Mouse (Mus musculus) hindbrain, embryonic 16.5 days (tissue): Measurements from ENCODE around the gene P4ha2. TPM values are rescaled to one million over a fixed set of nuclear protein-coding genes. Genes with fewer than 3 reads are reported as not detected.

Experiments
- ATAC-seq: fragments of 200-750 bp; cut with Nextera tagmentation; 2 replicates; pipeline ENCODE4 v1.8.0; 2017; ENCODE audit warnings: moderate TSS enrichment, moderate library complexity
- H3K27ac ChIP-seq: fragments of 300-500 bp; sonication (generic); 2 replicates; pipeline ENCODE4 v1.5.1; 2014; ENCODE audit warnings: low read depth, mild to moderate bottlenecking, control low read depth, low read length, moderate library complexity
- H3K27me3 ChIP-seq: fragments of 300-500 bp; sonication (generic); replicated peaks from 2 replicates; pipeline ENCODE4 v1.6.1; 2014; ENCODE audit warnings: low read length; ENCODE audit not compliant: control insufficient read depth, insufficient read depth
- H3K36me3 ChIP-seq: fragments of 300-500 bp; sonication (generic); 2 replicates; pipeline ENCODE4 v1.6.1; 2014; ENCODE audit warnings: mild to moderate bottlenecking, low read length, moderate library complexity, mixed read lengths; ENCODE audit not compliant: control insufficient read depth, insufficient read depth
- H3K4me1 ChIP-seq: fragments of 300-500 bp; sonication (generic); 2 replicates; pipeline ENCODE4 v1.6.1; 2014; ENCODE audit warnings: low read depth, low read length; ENCODE audit not compliant: control insufficient read depth, insufficient read depth
- H3K4me2 ChIP-seq: fragments of 300-500 bp; sonication (generic); 2 replicates; pipeline ENCODE4 v1.6.1; 2014; ENCODE audit warnings: mild to moderate bottlenecking, low read length, control low read depth, moderate library complexity
- H3K4me3 ChIP-seq: fragments of 300-500 bp; sonication (generic); 2 replicates; pipeline ENCODE4 v1.5.1; 2014; ENCODE audit warnings: mild to moderate bottlenecking, low read length, control low read depth, moderate library complexity
- H3K9ac ChIP-seq: fragments of 300-500 bp; sonication (generic); 2 replicates; pipeline ENCODE4 v1.6.1; 2014; ENCODE audit warnings: low read depth, mild to moderate bottlenecking, control low read depth, low read length, moderate library complexity
- H3K9me3 ChIP-seq: fragments of 300-500 bp; sonication (generic); 2 replicates; pipeline ENCODE4 v1.6.1; 2014; ENCODE audit warnings: mild to moderate bottlenecking, low read length, moderate library complexity; ENCODE audit not compliant: control insufficient read depth
- whole genome bisulfite sequencing: fragments of 180-500 bp; shearing (Covaris S2); extraction: QIAGEN DNeasy Blood & Tissue Kit; methylation state at CpG from one replicate; pipeline ENCODE4 v1.1.7; 2014; 5-methylcytosine and 5-hydroxymethylcytosine counted together
- polyA plus RNA-seq: library from polyadenylated mRNA; unstranded; fragments of >200 nt; fragmentation: Nextera tagmentation; extraction: Ambion mirVana; gene quantifications from 2 replicates; pipeline ENCODE4 v1.2.1, GENCODE M21; 2015

Gene P4ha2
- polyA plus RNA-seq, 1 experiment from 2014 or later, result 12.3 TPM

DNA sequence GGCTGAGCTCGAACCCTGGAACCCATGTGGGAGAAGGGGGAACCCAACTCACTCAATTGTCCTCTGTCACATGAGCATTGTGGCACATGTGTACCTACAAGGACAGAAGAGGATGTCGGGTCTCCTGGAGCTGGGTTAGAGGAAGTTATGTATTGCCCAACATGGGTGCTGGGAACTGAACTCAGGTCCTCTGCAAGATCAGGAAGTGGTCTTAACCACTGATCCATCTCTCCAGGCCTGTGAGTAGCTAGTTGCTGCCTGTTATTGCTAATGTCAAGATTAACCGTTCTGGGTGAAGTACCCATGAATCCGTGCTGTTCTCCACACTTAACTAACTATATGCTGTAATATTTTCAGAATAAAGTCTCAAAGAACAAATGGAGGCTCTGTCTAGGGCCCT, 74.3 kb downstream of the P4ha2 start:
- Histone ChIP-seq H3K4me2 (no peak overlapping the region), H3K36me3 (no peaks in the 10 kb centered on the region), H3K9ac (no peak overlapping the region), H3K27me3 (no peaks in the 10 kb centered on the region), H3K4me1 (no peaks in the 10 kb centered on the region), H3K4me3 (no peak overlapping the region), H3K27ac (no peak overlapping the region), H3K9me3 (0 out of 2 replicates have a peak, but pooled peaks cover 2% of the 10 kb centered on the region)
- no peak for ATAC-seq
- 95% methylated on average over 4 of the region's 4 CpGs for WGBS

DNA sequence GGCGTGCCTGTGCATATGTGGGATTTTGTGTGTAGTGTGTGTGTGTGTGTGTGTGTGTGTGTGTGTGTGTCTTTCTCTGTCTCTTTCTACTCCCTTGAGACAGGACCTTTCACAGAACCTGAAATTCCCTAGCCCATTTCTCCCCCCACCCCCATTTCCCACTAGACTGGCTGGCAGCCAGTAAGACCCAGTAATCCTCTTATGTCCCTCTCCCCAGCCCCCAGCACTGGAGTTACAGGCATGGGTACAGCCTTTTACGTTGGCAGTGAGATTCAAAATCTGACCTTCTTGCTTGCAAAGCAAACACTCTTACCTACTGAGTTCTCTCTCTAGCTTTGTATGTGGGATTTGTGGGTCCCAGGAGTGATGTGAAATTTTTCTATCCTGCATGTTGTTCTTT, 75.0 kb downstream of the P4ha2 start:
- no peak for ATAC-seq
- no peaks in the 10 kb centered on the region for H3K36me3 ChIP-seq
- H3K27ac ChIP-seq, result no peak overlapping the region
- H3K4me2 ChIP-seq, result no peak overlapping the region
- H3K4me1 ChIP-seq, result no peaks in the 10 kb centered on the region
- WGBS, result 66% methylated on average over 2 of the region's 2 CpGs
- no peak overlapping the region for H3K9ac ChIP-seq
- no peaks in the 10 kb centered on the region for H3K27me3 ChIP-seq
- no peak overlapping the region for H3K4me3 ChIP-seq
- H3K9me3 ChIP-seq, result no peaks in the 10 kb centered on the region

Other genes starting within 250 kb of the P4ha2 start
- gene Gm12216, start 240.8 kb upstream of the P4ha2 start, polyA plus RNA-seq, result 0.40 and 0.52 TPM in 2 replicates
- 11.1 and 12.4 TPM in 2 replicates for gene Slc22a5, start 208.4 kb upstream of the P4ha2 start, polyA plus RNA-seq
- gene Slc22a21, start 119.8 kb upstream of the P4ha2 start, polyA plus RNA-seq, result 4.0 and 5.1 TPM in 2 replicates
- 4.9 and 7.2 TPM in 2 replicates for gene Slc22a4, start 72.0 kb upstream of the P4ha2 start, polyA plus RNA-seq
- 37.4 and 38.4 TPM in 2 replicates for gene Pdlim4, start 31.1 kb upstream of the P4ha2 start, polyA plus RNA-seq
- not detected in 2 replicates for gene Csf2, start 149.6 kb downstream of the P4ha2 start, polyA plus RNA-seq
- not detected in 2 replicates for gene Il3, start 167.2 kb downstream of the P4ha2 start, polyA plus RNA-seq
- gene Acsl6, start 203.7 kb downstream of the P4ha2 start, polyA plus RNA-seq, result 49.8 and 52.6 TPM in 2 replicates